Mouse (Mus musculus): Measurements from ENCODE around the gene Hmga2. TPM values are rescaled to one million over a fixed set of nuclear protein-coding genes. Genes with fewer than 3 reads are reported as not detected.
A peak's percentile ranks its signal among the peaks of the same experiment; 100 is the strongest.

Hmga2 gene
- polyA plus RNA-seq, 2 experiments = 32.0 to 75.5 TPM

GRCm38 (mm10) chr10:120428430-120429198, 47.7 kb downstream of the Hmga2 start:
- H3K4me1 ChIP-seq (ENCODE audit: control insufficient read depth, insufficient read depth, low read length) = peaks cover 43% of the 10 kb centered on the region
- H3K9ac ChIP-seq (ENCODE audit: low read depth, low read length, severe bottlenecking) = no peak overlapping the region
- H3K4me2 ChIP-seq (replicated peaks; ENCODE audit: low read depth, low read length, severe bottlenecking) = 0 out of 2 replicates have a peak overlapping the region, but pooled peaks have one; percentile 6

GRCm38 (mm10) chr10:120426086-120426610, 50.1 kb downstream of the Hmga2 start:
- H3K4me3 ChIP-seq (replicated peaks; ENCODE audit: low read length) = no peak overlapping the region
- TF ChIP-seq POLR2A (IDR thresholded peaks at IDR 0.05; ENCODE audit: borderline replicate concordance, extremely low read depth, insufficient read depth, insufficient read length) = no peak
- no peaks in the 10 kb centered on the region for H3K27me3 ChIP-seq (ENCODE audit: control insufficient read depth, insufficient read depth, low read length)
- H3K36me3 ChIP-seq (ENCODE audit: control insufficient read depth, insufficient read depth, low read length) = peaks cover 5% of the 10 kb centered on the region; the same call in 1 of the 2 replicates
- DNase-seq (ENCODE audit: low spot score) (no peak), ATAC-seq (ENCODE audit: low FRiP score, low read depth) (no peak)
- H3K4me1 ChIP-seq (ENCODE audit: control insufficient read depth, insufficient read depth, low read length) = peaks cover 51% of the 10 kb centered on the region
- H3K9ac ChIP-seq (ENCODE audit: low read depth, low read length, severe bottlenecking) = no peak overlapping the region
- 68% methylated on average over 14 of the region's 14 CpGs for WGBS
- no peak overlapping the region for H3K27ac ChIP-seq (replicated peaks; ENCODE audit: low read depth, low read length)
- H3K9me3 ChIP-seq (ENCODE audit: control insufficient read depth, low read length) = no peaks in the 10 kb centered on the region
- H3K4me2 ChIP-seq (replicated peaks; ENCODE audit: low read depth, low read length, severe bottlenecking) = no peak overlapping the region

More at GRCm38 (mm10) chr10:120428430-120429198, 47.7 kb downstream of the Hmga2 start:
- no peak for TF ChIP-seq POLR2A (IDR thresholded peaks at IDR 0.05; ENCODE audit: borderline replicate concordance, extremely low read depth, insufficient read depth, insufficient read length)
- 64% methylated on average over 31 of the region's 33 CpGs for WGBS
- no peak overlapping the region for H3K27ac ChIP-seq (replicated peaks; ENCODE audit: low read depth, low read length)
- H3K27me3 ChIP-seq (ENCODE audit: control insufficient read depth, insufficient read depth, low read length) = no peaks in the 10 kb centered on the region
- ATAC-seq (ENCODE audit: low FRiP score, low read depth) = no peak
- H3K4me3 ChIP-seq (replicated peaks; ENCODE audit: low read length) = no peak overlapping the region
- H3K36me3 ChIP-seq (ENCODE audit: control insufficient read depth, insufficient read depth, low read length) = peaks cover 9% of the 10 kb centered on the region
- no peaks in the 10 kb centered on the region for H3K9me3 ChIP-seq (ENCODE audit: control insufficient read depth, low read length)
- DNase-seq (ENCODE audit: low spot score) = no peak

- WGBS = 73% methylated on average over 9 of the region's 9 CpGs
- Histone ChIP-seq H3K4me2 (replicated peaks; ENCODE audit: low read depth, low read length, severe bottlenecking) (no peak overlapping the region), H3K27me3 (ENCODE audit: control insufficient read depth, insufficient read depth, low read length) (no peaks in the 10 kb centered on the region), H3K4me3 (replicated peaks; ENCODE audit: low read length) (no peak overlapping the region), H3K36me3 (ENCODE audit: control insufficient read depth, insufficient read depth, low read length) (peaks cover 8% of the 10 kb centered on the region; the same call in 1 of the 2 replicates), H3K9me3 (ENCODE audit: control insufficient read depth, low read length) (no peaks in the 10 kb centered on the region), H3K27ac (replicated peaks; ENCODE audit: low read depth, low read length) (no peak overlapping the region), H3K9ac (ENCODE audit: low read depth, low read length, severe bottlenecking) (no peak overlapping the region), H3K4me1 (ENCODE audit: control insufficient read depth, insufficient read depth, low read length) (peaks cover 56% of the 10 kb centered on the region)
- no peak for TF ChIP-seq POLR2A (IDR thresholded peaks at IDR 0.05; ENCODE audit: borderline replicate concordance, extremely low read depth, insufficient read depth, insufficient read length)
- DNase-seq (ENCODE audit: low spot score) (no peak), ATAC-seq (ENCODE audit: low FRiP score, low read depth) (no peak)
Observed at GRCm38 (mm10) chr10:120424015-120424414, 52.3 kb downstream of the Hmga2 start.

GRCm38 (mm10) chr10:120423256-120423655, 53.0 kb downstream of the Hmga2 start:
- Histone ChIP-seq H3K9me3 (ENCODE audit: control insufficient read depth, low read length) (no peaks in the 10 kb centered on the region), H3K4me2 (replicated peaks; ENCODE audit: low read depth, low read length, severe bottlenecking) (no peak overlapping the region), H3K36me3 (ENCODE audit: control insufficient read depth, insufficient read depth, low read length) (0 out of 2 replicates have a peak, but pooled peaks cover 4% of the 10 kb centered on the region), H3K4me3 (replicated peaks; ENCODE audit: low read length) (no peak overlapping the region), H3K27me3 (ENCODE audit: control insufficient read depth, insufficient read depth, low read length) (no peaks in the 10 kb centered on the region), H3K27ac (replicated peaks; ENCODE audit: low read depth, low read length) (no peak overlapping the region), H3K9ac (ENCODE audit: low read depth, low read length, severe bottlenecking) (no peak overlapping the region), H3K4me1 (ENCODE audit: control insufficient read depth, insufficient read depth, low read length) (peaks cover 56% of the 10 kb centered on the region)
- DNase-seq (ENCODE audit: low spot score) = no peak
- 66% methylated on average over 7 of the region's 7 CpGs for WGBS
- no peak for TF ChIP-seq POLR2A (IDR thresholded peaks at IDR 0.05; ENCODE audit: borderline replicate concordance, extremely low read depth, insufficient read depth, insufficient read length)
- ATAC-seq (ENCODE audit: low FRiP score, low read depth) = peak; percentile 16; the same call in 1 of the 2 replicates

GRCm38 (mm10) chr10:120422820-120423219, 53.4 kb downstream of the Hmga2 start:
- Histone ChIP-seq H3K27ac (replicated peaks; ENCODE audit: low read depth, low read length) (0 out of 2 replicates have a peak overlapping the region, but pooled peaks have one; percentile 14), H3K4me3 (replicated peaks; ENCODE audit: low read length) (no peak overlapping the region), H3K9ac (ENCODE audit: low read depth, low read length, severe bottlenecking) (no peak overlapping the region), H3K36me3 (ENCODE audit: control insufficient read depth, insufficient read depth, low read length) (0 out of 2 replicates have a peak, but pooled peaks cover 2% of the 10 kb centered on the region), H3K9me3 (ENCODE audit: control insufficient read depth, low read length) (no peaks in the 10 kb centered on the region), H3K4me2 (replicated peaks; ENCODE audit: low read depth, low read length, severe bottlenecking) (no peak overlapping the region), H3K27me3 (ENCODE audit: control insufficient read depth, insufficient read depth, low read length) (no peaks in the 10 kb centered on the region), H3K4me1 (ENCODE audit: control insufficient read depth, insufficient read depth, low read length) (peaks cover 59% of the 10 kb centered on the region)
- no peak for DNase-seq (ENCODE audit: low spot score)
- no peak for TF ChIP-seq POLR2A (IDR thresholded peaks at IDR 0.05; ENCODE audit: borderline replicate concordance, extremely low read depth, insufficient read depth, insufficient read length)
- WGBS = 58% methylated on average over 4 of the region's 4 CpGs
- ATAC-seq (ENCODE audit: low FRiP score, low read depth) = no peak
